Mouse (Mus musculus) ES-Bruce4 (cell line): ENCODE data around the gene Filip1. TPM values are rescaled to one million over a fixed set of nuclear protein-coding genes. Genes with fewer than 3 reads are reported as not detected.

ENCODE experiments used
- H3K27ac ChIP-seq: 2 replicates; pipeline ENCODE4 v1.5.1; 2012; ENCODE audit warnings: low read length, inconsistent platforms; ENCODE audit not compliant: insufficient read depth
- H3K27me3 ChIP-seq: 2 replicates; pipeline ENCODE4 v1.6.1; 2012; ENCODE audit warnings: mild to moderate bottlenecking, low read length, inconsistent platforms; ENCODE audit not compliant: control insufficient read depth, poor library complexity, insufficient read depth, severe bottlenecking
- H3K36me3 ChIP-seq: 2 replicates; pipeline ENCODE4 v1.6.1; 2012; ENCODE audit warnings: inconsistent platforms, mild to moderate bottlenecking, low read length, moderate library complexity; ENCODE audit not compliant: control insufficient read depth, poor library complexity, insufficient read depth, severe bottlenecking
- H3K4me1 ChIP-seq: one replicate; pipeline ENCODE4 v1.8.1; 2011; ENCODE audit warnings: low read length; ENCODE audit not compliant: control insufficient read depth, insufficient read depth
- H3K4me3 ChIP-seq: 2 replicates; pipeline ENCODE4 v1.5.1; 2011; ENCODE audit warnings: low read depth, mild to moderate bottlenecking, low read length
- H3K9ac ChIP-seq: 2 replicates; pipeline ENCODE4 v1.6.1; 2012; ENCODE audit warnings: low read depth, mild to moderate bottlenecking, inconsistent platforms; ENCODE audit not compliant: poor library complexity, severe bottlenecking
- H3K9me3 ChIP-seq: replicated peaks from 2 replicates; pipeline ENCODE4 v1.6.1; 2012; ENCODE audit warnings: mild to moderate bottlenecking, low read length, inconsistent platforms; ENCODE audit not compliant: control insufficient read depth, poor library complexity, insufficient read depth, severe bottlenecking
- CTCF ChIP-seq: IDR thresholded peaks from one replicate; pipeline ENCODE4 v1.8.1; 2011; ENCODE audit warnings: low read depth, low read length
- EP300 ChIP-seq: IDR thresholded peaks from 2 replicates; pipeline ENCODE4 v1.6.1; 2011; ENCODE audit warnings: low read depth, low read length; ENCODE audit not compliant: insufficient read depth
- POLR2A ChIP-seq: IDR thresholded peaks from one replicate; pipeline ENCODE4 v1.8.1; 2011; ENCODE audit warnings: low read length; ENCODE audit not compliant: insufficient read depth
- polyA plus RNA-seq: library from polyadenylated mRNA; stranded (reverse); fragments of >200 nt; gene quantifications from 2 replicates; pipeline ENCODE4 v1.2.4, GENCODE M21; 2011; ENCODE audit warnings: low read depth; ENCODE audit not compliant: missing spikeins, insufficient read depth, insufficient read length

Gene Filip1
- polyA plus RNA-seq, 1 experiment: not detected

DNA sequence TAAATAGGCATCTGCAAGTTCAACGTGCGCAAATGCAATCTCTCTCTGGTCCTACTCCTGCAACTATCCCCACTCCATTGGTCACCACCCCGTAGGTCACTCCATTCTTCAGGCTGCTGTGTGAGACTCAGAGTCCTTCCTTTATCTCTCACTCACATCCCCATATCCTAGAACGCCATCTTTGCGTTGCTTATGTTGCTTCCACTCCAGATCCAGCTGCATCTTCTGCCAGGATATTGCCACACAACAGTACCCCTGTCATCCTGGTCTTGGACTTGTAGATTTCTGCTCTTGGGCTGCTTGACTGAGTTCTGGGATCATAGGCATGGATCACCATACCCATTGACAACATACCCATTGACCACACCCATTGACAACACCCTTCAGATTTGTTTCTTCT lies 62.0 kb downstream of the Filip1 start:
- no peaks in the 10 kb centered on the region for H3K4me1 ChIP-seq
- no peaks in the 10 kb centered on the region for H3K36me3 ChIP-seq
- H3K4me3 ChIP-seq: no peak overlapping the region
- no peaks in the 10 kb centered on the region; the same call in 1 of the 2 replicates for H3K27me3 ChIP-seq
- no peaks in the 10 kb centered on the region for H3K9me3 ChIP-seq
- TF ChIP-seq EP300 (no peak), POLR2A (no peak), CTCF (no peak)
- H3K9ac ChIP-seq: no peak overlapping the region
- no peak overlapping the region for H3K27ac ChIP-seq

- H3K36me3 ChIP-seq: no peaks in the 10 kb centered on the region
- H3K4me1 ChIP-seq: no peaks in the 10 kb centered on the region
- H3K9me3 ChIP-seq: no peaks in the 10 kb centered on the region
- H3K9ac ChIP-seq: no peak overlapping the region
- TF ChIP-seq CTCF (no peak), POLR2A (no peak), EP300 (no peak)
- H3K4me3 ChIP-seq: no peak overlapping the region
- no peak overlapping the region for H3K27ac ChIP-seq
- H3K27me3 ChIP-seq: no peaks in the 10 kb centered on the region; the same call in 1 of the 2 replicates
Observed at GRCm38 (mm10) chr9:79950038-79950437, 62.6 kb downstream of the Filip1 start.

DNA sequence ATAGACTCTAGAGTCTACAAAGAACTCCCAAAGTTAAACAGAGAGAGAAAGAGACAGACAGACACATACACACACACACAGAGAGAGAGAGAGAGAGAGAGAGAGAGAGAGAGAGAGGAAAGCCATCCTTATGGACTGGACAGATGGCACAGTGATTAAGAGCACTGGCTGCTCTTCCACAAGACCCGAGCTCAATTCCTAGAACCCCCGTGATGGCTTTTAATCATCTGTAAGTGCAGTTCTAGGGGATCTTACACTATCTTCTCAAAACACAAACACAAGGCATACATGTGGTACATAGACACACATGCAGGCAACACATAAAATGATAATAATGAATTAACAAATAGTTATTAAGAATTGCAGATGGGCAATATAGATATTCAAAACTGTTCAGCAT lies 64.3 kb downstream of the Filip1 start:
- TF ChIP-seq EP300 (no peak), POLR2A (no peak), CTCF (no peak)
- Histone ChIP-seq H3K9ac (no peak overlapping the region), H3K36me3 (no peaks in the 10 kb centered on the region), H3K9me3 (no peaks in the 10 kb centered on the region), H3K4me3 (no peak overlapping the region), H3K4me1 (no peaks in the 10 kb centered on the region), H3K27ac (no peak overlapping the region), H3K27me3 (no peaks in the 10 kb centered on the region; the same call in 1 of the 2 replicates)

DNA sequence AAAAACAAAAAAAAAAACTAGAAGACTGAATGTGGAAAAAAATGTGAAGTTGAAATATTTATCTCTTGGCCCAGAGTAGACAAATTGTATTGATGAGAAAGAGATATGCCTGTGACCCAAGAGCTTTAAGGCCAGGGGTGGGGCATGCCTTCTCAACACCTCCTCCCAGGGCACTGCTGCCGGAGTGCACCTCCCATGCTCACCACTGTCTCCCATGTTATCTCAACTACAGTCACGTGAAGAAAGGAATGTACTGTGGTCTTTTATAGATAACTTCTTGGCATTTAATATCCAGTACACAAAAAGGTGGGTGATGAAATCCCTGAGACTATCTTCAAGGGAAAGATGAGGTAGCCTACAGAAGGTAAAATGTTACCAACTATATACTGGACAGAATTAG lies 64.7 kb downstream of the Filip1 start:
- TF ChIP-seq CTCF: no peak
- no peak for TF ChIP-seq EP300
- no peak for TF ChIP-seq POLR2A
- Histone ChIP-seq H3K27me3 (no peaks in the 10 kb centered on the region; the same call in 1 of the 2 replicates), H3K4me1 (no peaks in the 10 kb centered on the region), H3K9me3 (no peaks in the 10 kb centered on the region), H3K4me3 (no peak overlapping the region), H3K27ac (no peak overlapping the region), H3K36me3 (no peaks in the 10 kb centered on the region), H3K9ac (no peak overlapping the region)

- H3K4me3 ChIP-seq: no peak overlapping the region
- H3K4me1 ChIP-seq: no peaks in the 10 kb centered on the region
- no peak overlapping the region for H3K9ac ChIP-seq
- no peak for TF ChIP-seq POLR2A
- no peak for TF ChIP-seq EP300
- TF ChIP-seq CTCF: no peak
- no peaks in the 10 kb centered on the region; the same call in 1 of the 2 replicates for H3K27me3 ChIP-seq
- no peaks in the 10 kb centered on the region for H3K36me3 ChIP-seq
- no peaks in the 10 kb centered on the region for H3K9me3 ChIP-seq
- no peak overlapping the region for H3K27ac ChIP-seq
Observed at GRCm38 (mm10) chr9:79947414-79947813, 65.2 kb downstream of the Filip1 start.

GRCm38 (mm10) chr9:79944872-79945271 lies 67.8 kb downstream of the Filip1 start:
- H3K27ac ChIP-seq: no peak overlapping the region
- H3K4me3 ChIP-seq: no peak overlapping the region
- H3K9ac ChIP-seq: no peak overlapping the region
- TF ChIP-seq CTCF: no peak
- H3K4me1 ChIP-seq: no peaks in the 10 kb centered on the region
- H3K36me3 ChIP-seq: no peaks in the 10 kb centered on the region
- H3K27me3 ChIP-seq: no peaks in the 10 kb centered on the region
- H3K9me3 ChIP-seq: no peaks in the 10 kb centered on the region
